Mouse (Mus musculus) megakaryocyte, adult 5-6 weeks (primary cell): Measurements from ENCODE around the gene Prorsd1. TPM values are rescaled to one million over a fixed set of nuclear protein-coding genes. Genes with fewer than 3 reads are reported as not detected.
"Not testable (repeated sequence)": the region's sequence is repeated elsewhere in the genome, so short reads cannot be mapped to it uniquely, and the experiment has no call there.

Experiments used
- ATAC-seq: 2 replicates; pipeline ENCODE4 v1.8.0; 2016; ENCODE audit warnings: mild to moderate bottlenecking, inconsistent platforms; ENCODE audit not compliant: poor library complexity, severe bottlenecking
- total RNA-seq, 2 experiments: library from RNA; stranded (forward) in 1 of 2; stranded (reverse) in 1 of 2; fragments of 153-499, 151-499 nt in 1 of 2; fragments of 221-1000, 200-1000 nt in 1 of 2; gene quantifications; 2 replicates each; pipeline versions ENCODE4 v1.2.3 to v1.2.4; 2015 to 2017

Prorsd1 gene
- total RNA-seq (2015): 27.6 and 32.4 TPM in 2 replicates
- total RNA-seq (2017): 33.0 and 40.1 TPM in 2 replicates

GRCm38 (mm10) chr11:29514682-29515412, at the start of gene Prorsd1:
Prorsd1 (minus strand) TSS chr11:29515033.
- ATAC-seq: peak; percentile 99

- no peak for ATAC-seq
Measured at GRCm38 (mm10) chr11:29563406-29563805, 48.6 kb upstream of the Prorsd1 start.

GRCm38 (mm10) chr11:29560990-29561389, 46.2 kb upstream of the Prorsd1 start:
- no peak for ATAC-seq

GRCm38 (mm10) chr11:29560452-29560851, 45.6 kb upstream of the Prorsd1 start:
- ATAC-seq: no peak

GRCm38 (mm10) chr11:29549425-29549778, 34.6 kb upstream of the Prorsd1 start:
- peak; percentile 39 for ATAC-seq

- no peak for ATAC-seq
Measured at GRCm38 (mm10) chr11:29548504-29549424, 33.9 kb upstream of the Prorsd1 start.

- ATAC-seq: peak; percentile 91
Measured at GRCm38 (mm10) chr11:29547752-29548503, 33.1 kb upstream of the Prorsd1 start, which contains the start of the genes Clhc1 and Rps27a. Clhc1 (plus strand) TSS chr11:29547950. Rps27a (minus strand) TSS chr11:29548109.

- peak; percentile 25 for ATAC-seq
Measured at GRCm38 (mm10) chr11:29547249-29547751, 32.5 kb upstream of the Prorsd1 start.

- no peak for ATAC-seq
Measured at GRCm38 (mm10) chr11:29546762-29547161, 31.9 kb upstream of the Prorsd1 start.

GRCm38 (mm10) chr11:29546297-29546696, 31.5 kb upstream of the Prorsd1 start:
- not testable (repeated sequence) for ATAC-seq

GRCm38 (mm10) chr11:29545150-29545752, 30.4 kb upstream of the Prorsd1 start:
- ATAC-seq: not testable (repeated sequence)

- no peak for ATAC-seq
Measured at GRCm38 (mm10) chr11:29544225-29544945, 29.6 kb upstream of the Prorsd1 start.

GRCm38 (mm10) chr11:29538201-29538600, 23.4 kb upstream of the Prorsd1 start:
- ATAC-seq: no peak

- ATAC-seq: peak; percentile 88
Measured at GRCm38 (mm10) chr11:29525988-29526794, 11.4 kb upstream of the Prorsd1 start, which contains the start of gene Mtif2. Mtif2 (plus strand) TSS chr11:29526408.

GRCm38 (mm10) chr11:29514325-29514681, 530 bp downstream of the Prorsd1 start:
- ATAC-seq: peak; percentile 59

GRCm38 (mm10) chr11:29512818-29513535, 1.9 kb downstream of the Prorsd1 start:
- ATAC-seq: no peak

GRCm38 (mm10) chr11:29509421-29509820, 5.4 kb downstream of the Prorsd1 start:
- no peak for ATAC-seq
